ENCODE assay signal across 8 mouse cellular contexts in genomic region chr9:72661895-72662661, GRCm38 (mm10). TPM values are rescaled to one million over a fixed set of nuclear protein-coding genes. Genes with fewer than 3 reads are reported as not detected.
DNase-seq lines count a peak whose midpoint lies in the region; ATAC-seq lines count a peak whose summit lies in the region.

TSS of gene Nedd4 (plus strand) at chr9:72662346.

- H3K9ac ChIP-seq in intestine, embryonic 16.5 days (ENCODE audit: low read depth, low read length) = peak within 1 kb of the TSS; percentile 99

- 0 out of 2 replicates have a peak, but pooled peaks cover 7% of the 10 kb centered on the region for H3K36me3 ChIP-seq in intestine, embryonic 16.5 days (ENCODE audit: control insufficient read depth, insufficient read depth, low read length)
- H3K36me3 ChIP-seq in midbrain, embryonic 10.5 days = peaks cover 32% of the 10 kb centered on the region

- ATAC-seq in intestine, embryonic 16.5 days = peak; percentile 93

- H3K27ac ChIP-seq in intestine, embryonic 16.5 days (ENCODE audit: low read length) = peak within 1 kb of the TSS; percentile 100
- peak within 1 kb of the TSS; percentile 100 for H3K27ac ChIP-seq in midbrain, embryonic 10.5 days (replicated peaks)

- peaks cover 28% of the 10 kb centered on the region for H3K4me1 ChIP-seq in intestine, embryonic 16.5 days (ENCODE audit: control insufficient read depth, insufficient read depth, low read length)
- H3K4me1 ChIP-seq in midbrain, embryonic 10.5 days = peaks cover 57% of the 10 kb centered on the region

- DNase-seq in adrenal gland, postnatal 10 days = peak; percentile 99
- DNase-seq in embryo, embryonic 11.5 days (ENCODE audit: low read depth, low spot score) = peak; percentile 93
- DNase-seq in gastrocnemius, postnatal 4 days (ENCODE audit: low spot score in 2 of 2) = peak; percentile 96 to 97
- DNase-seq in left cerebral cortex, postnatal 25 days (ENCODE audit: low spot score in 2 of 2) = peak; percentile 89 to 95
- DNase-seq in midbrain, embryonic 10.5 days (ENCODE audit: low spot score) = peak; percentile 98
- DNase-seq in right cerebral cortex, postnatal 4 days = peak; percentile 98
- DNase-seq in yolk sac, embryonic 10.5 days (ENCODE audit: low spot score) = peak; percentile 98

- no peaks in the 10 kb centered on the region for H3K27me3 ChIP-seq in intestine, embryonic 16.5 days (replicated peaks; ENCODE audit: control insufficient read depth, insufficient read depth, low read length)
- H3K27me3 ChIP-seq in midbrain, embryonic 10.5 days (ENCODE audit: low read depth, poor library complexity, severe bottlenecking) = no peaks in the 10 kb centered on the region

- H3K9me3 ChIP-seq in intestine, embryonic 16.5 days (ENCODE audit: control insufficient read depth, low read length) = no peaks in the 10 kb centered on the region
- no peaks in the 10 kb centered on the region for H3K9me3 ChIP-seq in midbrain, embryonic 10.5 days (replicated peaks)

- WGBS in intestine, embryonic 16.5 days = under 1% methylated on average over 69 of the region's 83 CpGs
- under 1% methylated on average over 83 of the region's 83 CpGs for WGBS in midbrain, embryonic 10.5 days

- intact Hi-C loops in left cerebral cortex, postnatal 25 days (cut with DNase I) = loop anchor here (5.0 kb wide), 1 partner anchor 130 kb away; the partner anchor contains the start of gene Rfx7

- H3K4me2 ChIP-seq in intestine, embryonic 16.5 days (ENCODE audit: low read depth, low read length) = peak within 1 kb of the TSS; percentile 91

- peak within 1 kb of the TSS; percentile 81 for H3K4me3 ChIP-seq in intestine, embryonic 16.5 days (ENCODE audit: low read length)
- peak within 1 kb of the TSS; percentile 97 for H3K4me3 ChIP-seq in midbrain, embryonic 10.5 days

RNA-seq across cellular contexts. Expression of gene Nedd4, which starts in this region (rescaled TPM):
- 100 to 1,000 TPM; 469 to 580 TPM for total RNA-seq in adrenal gland, postnatal 10 days (2021)
- 100 to 1,000 TPM; 884 to 908 TPM for total RNA-seq in gastrocnemius, postnatal 4 days (2021)
- 397 and 409 TPM in 2 replicates for polyA plus RNA-seq in intestine, embryonic 16.5 days (2015; fragmentation: Nextera tagmentation; extraction: Ambion mirVana)
- total RNA-seq in left cerebral cortex, postnatal 25 days (2021) = 100 to 1,000 TPM; 275 to 288 TPM
- polyA plus RNA-seq in midbrain, embryonic 10.5 days (2016; fragmentation: Nextera tagmentation; extraction: Ambion mirVana) = 605 and 682 TPM in 2 replicates

Comparison
In these comparisons a context has a peak if more than half of its experiments do, and no peak if none do; other contexts are left out.
1. Peak in every context shown above with its lines: DNase-seq, ATAC-seq, H3K4me3 ChIP-seq and H3K27ac ChIP-seq.